Mouse (Mus musculus) neural tube, embryonic 10.5 days (tissue): Measurements from ENCODE around the gene Trim44.

Experiments used
- DNase-seq: peaks from one replicate; pipeline ENCODE4 v3.0.0-alpha.2; 2017; ENCODE audit warnings: low spot score; ENCODE audit errors: extremely low spot score

Gene Trim44

GRCm38 (mm10) chr2:102406324-102407304 lies 1.0 kb downstream of the Trim44 start:
- DNase-seq: no peak

GRCm38 (mm10) chr2:102403982-102404381 lies 3.6 kb downstream of the Trim44 start:
- no peak for DNase-seq

GRCm38 (mm10) chr2:102403306-102403705 lies 4.3 kb downstream of the Trim44 start:
- no peak for DNase-seq

GRCm38 (mm10) chr2:102401352-102401692 lies 6.3 kb downstream of the Trim44 start:
- DNase-seq: no peak

GRCm38 (mm10) chr2:102400605-102401351 lies 6.8 kb downstream of the Trim44 start:
- peak; percentile 86 for DNase-seq

GRCm38 (mm10) chr2:102399864-102400604 lies 7.6 kb downstream of the Trim44 start:
- no peak for DNase-seq

GRCm38 (mm10) chr2:102396493-102396892 lies 11.1 kb downstream of the Trim44 start:
- no peak for DNase-seq

GRCm38 (mm10) chr2:102393457-102393856 lies 14.2 kb downstream of the Trim44 start:
- DNase-seq: no peak

GRCm38 (mm10) chr2:102385328-102385902 lies 22.2 kb downstream of the Trim44 start:
- no peak for DNase-seq

GRCm38 (mm10) chr2:102384496-102384895 lies 23.1 kb downstream of the Trim44 start:
- no peak for DNase-seq

GRCm38 (mm10) chr2:102384057-102384456 lies 23.6 kb downstream of the Trim44 start:
- no peak for DNase-seq

- no peak for DNase-seq
These were observed 24.4 kb downstream of the Trim44 start for GRCm38 (mm10) chr2:102383069-102383834.

GRCm38 (mm10) chr2:102382519-102382918 lies 25.1 kb downstream of the Trim44 start:
- DNase-seq: no peak

GRCm38 (mm10) chr2:102380581-102380980 lies 27.0 kb downstream of the Trim44 start:
- no peak for DNase-seq

- DNase-seq: no peak
These were observed 28.7 kb downstream of the Trim44 start for GRCm38 (mm10) chr2:102378928-102379327.

GRCm38 (mm10) chr2:102378381-102378780 lies 29.2 kb downstream of the Trim44 start:
- no peak for DNase-seq

- DNase-seq: no peak
These were observed 30.3 kb downstream of the Trim44 start for GRCm38 (mm10) chr2:102377370-102377769.

- DNase-seq: no peak
These were observed 34.1 kb downstream of the Trim44 start for GRCm38 (mm10) chr2:102373406-102374105.

- DNase-seq: no peak
These were observed 34.9 kb downstream of the Trim44 start for GRCm38 (mm10) chr2:102372690-102373089.

- no peak for DNase-seq
These were observed 36.3 kb downstream of the Trim44 start for GRCm38 (mm10) chr2:102371332-102371731.
